Mouse (Mus musculus) kidney, postnatal 14 days (tissue): ENCODE data around the gene Snx12.

Experiments used
- DNase-seq: peaks from one replicate; pipeline ENCODE4 v3.0.0; 2022; ENCODE audit warnings: mixed read lengths

Gene Snx12

DNA sequence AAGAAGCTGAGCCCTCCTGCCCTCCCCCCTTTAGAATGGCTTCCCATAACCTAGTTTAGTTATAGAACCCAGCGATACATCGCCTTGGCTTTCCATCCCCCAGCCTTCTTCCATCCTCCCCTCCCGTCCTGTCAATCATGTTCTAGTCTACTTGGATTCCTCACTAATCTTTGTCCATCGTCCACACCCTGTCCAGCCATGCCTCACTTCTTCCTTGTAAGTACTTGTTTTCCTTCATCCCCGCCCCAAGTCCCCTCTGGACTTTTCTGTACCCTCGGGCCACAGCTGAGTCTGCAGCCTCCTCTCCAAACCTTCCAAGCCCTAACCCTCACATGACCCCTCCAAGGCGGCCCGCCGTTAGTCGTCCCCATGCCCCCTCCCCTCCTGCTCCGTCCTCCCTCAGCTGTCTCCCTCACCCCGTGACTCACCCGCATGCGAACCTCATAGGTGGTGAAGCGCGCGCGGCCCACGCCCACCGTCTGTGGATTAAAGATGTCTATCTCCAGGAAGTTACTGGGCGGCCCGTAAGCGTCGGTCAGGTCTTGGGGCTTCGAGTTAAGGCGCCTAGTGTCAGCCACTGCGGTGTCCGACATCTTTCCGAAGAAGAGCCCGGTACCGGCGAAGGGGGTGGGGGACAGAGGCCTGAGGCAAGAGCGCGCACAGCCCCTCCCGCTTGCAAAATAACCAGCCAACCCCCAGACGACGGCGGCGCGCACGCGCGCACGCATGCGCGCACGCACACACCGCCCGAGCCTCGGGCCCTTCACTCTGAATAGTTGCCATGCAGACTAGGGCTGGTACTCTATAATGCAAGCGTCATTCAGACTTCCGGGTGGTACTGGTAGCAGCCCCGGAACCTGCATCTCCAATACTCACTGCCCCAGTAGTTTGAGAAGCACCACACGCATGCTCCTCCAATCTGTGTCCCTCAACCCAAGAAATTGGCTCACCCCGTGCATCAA lies at the start of gene Snx12:
TSS of gene Snx12 (minus strand) at position 730 of the 962 bp plus-strand sequence.
- peak; percentile 93 for DNase-seq

GRCm38 (mm10) chrX:101268755-101269124 lies 46.4 kb upstream of the Snx12 start, which contains the start of gene Gm20489:
Gene Gm20489 (minus strand): TSS chrX:101269023.
- no peak for DNase-seq

DNA sequence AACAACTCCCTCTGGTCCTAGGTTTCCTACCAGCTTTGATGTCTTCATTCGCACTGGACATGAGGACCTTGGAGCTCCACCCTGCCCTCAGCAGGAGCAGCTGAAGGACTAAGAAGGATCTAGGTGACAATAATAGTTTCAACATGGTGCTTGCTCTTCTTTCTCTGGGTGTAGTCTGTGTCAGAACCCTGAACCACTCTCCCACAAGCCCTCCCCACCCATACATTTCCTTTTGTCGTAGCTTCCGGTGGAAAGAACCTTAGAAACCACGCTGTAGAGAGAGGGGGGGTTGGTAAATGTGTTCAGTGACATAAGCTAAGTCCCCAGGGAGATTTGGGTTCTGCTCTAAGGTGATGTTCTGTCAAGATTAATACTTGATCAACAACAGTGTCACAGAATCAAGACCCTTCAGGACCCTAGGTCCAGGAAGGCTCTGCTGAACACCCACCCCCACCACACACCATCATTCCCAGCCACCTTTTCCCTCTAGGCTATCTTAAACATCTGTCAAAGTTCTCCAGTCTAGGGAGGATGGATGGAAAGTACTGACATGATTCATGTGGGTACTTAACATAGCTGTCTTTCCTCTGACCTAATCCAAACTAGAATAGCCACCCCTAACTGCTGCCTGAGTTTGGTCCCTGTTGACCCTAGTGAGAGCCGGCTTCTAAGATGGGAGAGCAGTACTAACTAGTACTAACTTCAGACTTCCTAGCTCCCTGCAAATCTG lies 45.8 kb upstream of the Snx12 start, which contains the start of gene Il2rg:
TSS of gene Il2rg (minus strand) at position 231 of the 730 bp plus-strand sequence.
- no peak for DNase-seq

DNA sequence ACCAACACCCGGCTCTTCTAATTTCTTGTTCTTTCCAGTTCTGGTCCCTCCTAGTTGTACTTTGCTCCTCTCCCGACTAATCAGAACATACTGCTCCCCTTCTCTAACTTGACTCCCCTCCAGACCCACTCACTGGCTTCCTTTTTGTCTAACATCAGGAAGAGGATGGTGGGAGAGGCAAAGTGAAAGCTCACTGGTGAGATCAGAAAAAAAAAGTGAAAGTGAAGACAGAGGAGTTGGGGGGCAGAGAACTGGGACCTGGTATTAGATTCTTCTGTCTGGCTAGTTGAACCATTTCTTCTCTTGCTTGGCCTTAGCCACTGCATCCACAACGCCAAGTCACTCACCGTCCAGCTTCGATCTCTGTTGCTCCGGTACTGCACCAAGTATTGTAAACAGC lies 44.3 kb upstream of the Snx12 start:
- no peak for DNase-seq

- no peak for DNase-seq
These were observed 41.5 kb upstream of the Snx12 start, which contains the start of gene Gm614 for GRCm38 (mm10) chrX:101263892-101264291. Gene Gm614 (minus strand): TSS chrX:101263992.

GRCm38 (mm10) chrX:101260441-101261325 lies 38.3 kb upstream of the Snx12 start:
- DNase-seq = no peak

DNA sequence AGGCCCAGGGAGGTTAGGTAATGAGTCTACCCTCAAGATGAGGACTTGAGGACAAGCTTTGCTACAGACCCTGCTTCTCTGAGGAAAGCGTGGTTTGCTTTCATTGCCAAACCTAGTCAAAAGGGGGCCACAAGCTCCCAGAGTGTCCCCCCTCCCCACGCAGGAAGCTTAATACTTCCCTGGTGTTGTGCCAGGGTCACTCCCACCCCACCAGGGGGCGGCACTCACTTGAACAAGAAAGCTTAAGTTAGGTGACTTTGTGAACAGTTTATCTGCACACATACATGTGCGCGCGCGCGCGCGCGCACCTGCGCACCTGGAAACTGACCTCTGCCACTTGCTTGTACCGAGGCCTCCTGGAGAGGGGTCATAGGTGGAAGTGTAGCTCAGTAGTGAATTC lies 34.2 kb upstream of the Snx12 start:
- DNase-seq = peak; percentile 12

DNA sequence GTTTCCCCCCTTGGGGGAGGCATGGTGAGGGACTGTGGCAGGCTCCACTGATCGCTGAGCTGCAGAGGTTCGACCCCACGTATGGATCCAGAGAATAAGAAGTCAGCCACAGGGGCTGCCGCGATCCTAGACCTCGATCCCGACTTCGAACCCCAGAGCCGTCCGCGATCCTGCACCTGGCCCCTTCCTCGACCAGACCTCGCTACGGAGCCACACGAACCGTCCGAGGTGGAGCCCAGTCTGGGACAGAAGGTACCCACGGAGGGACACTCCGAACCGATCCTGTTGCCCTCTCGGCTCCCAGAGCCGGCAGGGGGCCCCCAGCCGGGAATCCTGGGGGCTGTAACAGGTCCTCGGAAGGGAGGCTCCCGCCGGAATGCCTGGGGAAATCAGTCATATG lies 32.4 kb upstream of the Snx12 start:
- DNase-seq = no peak

DNA sequence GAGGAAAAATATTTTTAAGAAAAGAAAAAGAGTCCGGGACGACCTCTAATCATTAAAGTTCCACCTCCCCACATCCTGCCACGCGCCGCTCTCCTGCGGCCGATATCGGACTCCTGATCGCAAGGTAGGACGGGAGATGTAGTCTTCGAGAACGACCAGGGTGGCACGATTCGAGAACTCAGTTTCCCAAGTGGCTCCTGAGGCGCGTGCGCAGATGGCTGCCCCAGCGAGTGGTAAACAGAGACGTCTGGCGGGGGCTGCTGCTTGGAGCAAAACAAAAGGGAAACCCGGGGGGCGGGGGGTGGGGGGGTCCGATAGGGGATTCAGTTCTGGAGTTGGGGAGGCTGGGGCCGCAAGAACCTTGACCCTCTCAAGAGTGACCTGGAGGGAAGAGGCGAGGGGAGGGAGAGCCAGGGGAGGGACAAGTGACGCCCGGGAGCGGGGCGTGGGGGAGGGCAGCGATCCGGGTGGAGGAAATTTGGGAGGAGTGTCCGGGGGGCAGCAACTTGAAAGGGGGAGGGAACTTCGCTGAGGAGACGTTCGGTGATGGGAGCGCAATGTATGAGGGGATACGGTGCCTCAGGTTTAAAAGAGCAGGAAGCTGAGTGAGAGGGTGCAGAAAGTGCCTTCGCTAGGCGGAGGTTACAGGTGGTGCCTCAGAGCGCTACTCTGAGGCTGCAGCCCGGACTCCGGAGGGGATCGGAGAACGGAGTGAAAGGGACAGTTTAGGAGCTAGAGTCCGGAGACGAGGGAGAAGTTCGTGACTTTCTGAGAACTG lies 31.8 kb upstream of the Snx12 start, which contains the start of gene Foxo4:
TSS of gene Foxo4 (plus strand) at position 577 of the 778 bp plus-strand sequence.
- DNase-seq = peak; percentile 93

GRCm38 (mm10) chrX:101245011-101245410 lies 22.6 kb upstream of the Snx12 start:
- no peak for DNase-seq

DNA sequence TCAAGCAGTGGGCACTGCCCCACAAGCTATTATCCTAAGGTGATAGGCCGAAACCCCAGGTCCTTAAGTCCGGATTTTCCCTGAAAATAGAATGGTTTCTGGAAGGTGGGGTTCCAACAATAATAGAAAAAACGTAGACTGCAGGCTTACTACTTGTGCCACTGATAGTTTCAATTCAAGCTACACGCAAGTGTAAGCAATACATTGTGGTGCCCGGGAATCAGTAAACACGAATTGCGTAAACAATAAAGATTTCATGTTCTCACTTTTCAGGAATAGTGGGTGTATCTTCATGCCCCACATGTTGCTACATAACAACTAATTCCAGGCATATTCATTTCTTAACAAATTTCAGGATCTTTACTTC lies 416 bp upstream of the Snx12 start:
- DNase-seq = no peak

GRCm38 (mm10) chrX:101189285-101189684 lies 33.1 kb downstream of the Snx12 start:
- no peak for DNase-seq

DNA sequence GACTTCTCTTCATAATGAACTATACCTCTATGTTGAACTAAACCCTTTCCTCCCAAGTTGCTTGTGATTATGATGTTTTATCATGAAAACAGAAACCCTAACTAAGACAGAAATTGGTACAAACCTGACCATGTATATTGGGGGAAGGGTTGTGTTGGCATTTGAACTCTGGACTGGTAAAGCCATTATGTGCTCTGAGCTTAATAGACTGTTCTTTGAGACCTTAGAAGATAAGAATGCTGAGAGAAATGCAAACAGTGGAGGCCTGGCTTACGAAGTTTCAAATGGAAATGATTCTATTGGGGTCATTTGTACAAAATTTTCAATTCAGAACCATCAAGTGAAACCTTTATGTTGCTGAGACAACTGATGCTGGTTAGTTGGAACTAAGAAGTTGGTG lies 34.7 kb downstream of the Snx12 start:
- DNase-seq = no peak

GRCm38 (mm10) chrX:101173388-101173787 lies 49.0 kb downstream of the Snx12 start:
- no peak for DNase-seq

GRCm38 (mm10) chrX:101168425-101168824 lies 53.9 kb downstream of the Snx12 start:
- no peak for DNase-seq

DNA sequence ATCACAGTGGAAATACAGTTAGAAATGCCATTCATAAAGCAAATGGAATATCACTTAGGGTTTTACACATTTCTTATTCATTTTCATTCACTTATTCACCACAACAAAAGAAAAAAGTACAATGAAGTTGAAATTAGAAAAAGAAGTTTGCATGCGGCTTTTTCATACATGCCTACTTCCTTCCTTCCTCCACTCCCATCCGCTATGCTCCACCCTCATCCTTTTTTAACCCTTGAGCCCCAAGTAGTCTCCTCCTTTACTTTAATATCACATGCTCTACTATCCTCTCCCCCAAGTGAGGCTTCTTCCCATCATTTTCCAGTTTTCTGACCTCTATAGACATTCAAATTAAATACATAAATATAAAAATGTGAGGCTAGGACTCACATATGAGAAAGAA lies 58.6 kb downstream of the Snx12 start:
- DNase-seq = no peak

GRCm38 (mm10) chrX:101163278-101163677 lies 59.1 kb downstream of the Snx12 start:
- DNase-seq = no peak

GRCm38 (mm10) chrX:101162532-101162931 lies 59.8 kb downstream of the Snx12 start:
- no peak for DNase-seq

DNA sequence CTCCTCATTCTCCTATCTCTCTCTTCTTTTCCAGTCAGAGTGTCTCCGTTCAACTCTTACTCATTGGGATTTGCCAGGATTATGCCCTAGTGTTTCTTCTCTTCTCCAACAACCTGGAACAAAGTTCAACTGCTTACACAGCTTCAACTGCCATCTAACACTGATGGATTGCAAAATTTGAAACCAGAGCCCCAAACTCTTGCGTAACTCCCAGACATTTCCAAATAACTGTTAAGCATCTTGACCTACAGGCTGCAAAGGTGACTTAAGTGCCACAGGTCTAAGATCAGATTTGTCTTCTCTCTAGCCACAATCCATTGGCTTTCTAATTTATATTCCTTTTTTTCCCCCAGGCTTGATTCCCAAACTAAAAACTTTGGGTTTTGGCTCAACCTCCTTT lies 64.9 kb downstream of the Snx12 start:
- no peak for DNase-seq

GRCm38 (mm10) chrX:101156369-101156768 lies 66.0 kb downstream of the Snx12 start:
- DNase-seq = no peak

GRCm38 (mm10) chrX:101147506-101147905 lies 74.9 kb downstream of the Snx12 start:
- no peak for DNase-seq
